Mouse (Mus musculus): ENCODE results near the gene Tut7. TPM values are rescaled to one million over a fixed set of nuclear protein-coding genes. Genes with fewer than 3 reads are reported as not detected.

The Tut7 gene
- polyA plus RNA-seq (2014; fragmentation: Nextera tagmentation; extraction: Ambion mirVana) = 40.1 and 45.1 TPM in 2 replicates

DNA sequence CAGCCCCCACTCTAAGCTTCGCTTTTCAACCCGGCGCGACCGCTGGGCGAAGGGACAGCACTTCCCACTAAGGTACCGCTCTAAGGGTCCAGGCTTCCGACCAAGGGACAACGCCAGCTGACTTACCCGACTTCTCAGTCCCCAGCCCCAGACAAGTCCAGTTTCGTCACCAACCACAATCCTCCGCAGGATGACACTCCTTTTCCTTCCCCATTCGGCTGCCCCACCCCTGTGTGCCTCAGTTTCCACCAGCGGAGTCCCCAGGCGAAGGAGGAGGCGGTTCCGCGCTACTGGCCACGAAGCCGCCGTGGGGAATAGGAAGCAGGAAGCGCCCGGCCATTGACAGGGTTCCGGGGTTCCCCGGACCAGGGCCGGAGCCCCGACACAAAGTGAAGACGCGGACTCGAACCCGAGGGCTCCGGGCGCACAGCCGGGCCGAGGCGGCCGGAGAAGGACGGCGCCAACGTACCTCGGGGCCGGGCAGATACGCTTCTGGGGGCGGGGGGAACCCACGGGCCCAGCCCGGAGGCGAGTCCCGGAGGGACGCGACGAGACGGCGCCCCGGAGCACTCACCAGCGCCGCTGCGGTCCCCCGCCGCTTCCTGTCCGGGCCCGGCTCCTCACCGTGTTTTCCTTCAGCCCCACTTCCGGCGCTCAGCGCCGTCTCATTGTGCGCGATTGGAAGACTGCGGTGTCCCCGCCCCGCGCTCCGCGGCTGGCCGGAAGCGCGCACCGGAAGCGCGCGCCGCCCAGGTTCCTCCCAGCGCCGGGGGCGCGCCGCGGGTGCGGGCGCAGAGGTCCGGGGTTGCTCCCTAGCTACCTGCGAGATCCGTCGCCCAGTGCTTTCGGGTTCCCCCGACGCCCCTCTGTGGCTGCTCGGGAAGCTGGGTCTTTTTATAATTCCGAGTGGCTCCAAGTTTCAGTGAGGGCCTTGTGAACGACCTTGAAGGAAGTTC, at the start of gene Tut7:
Gene Tut7 (minus strand): TSS at position 641 of the 956 bp plus-strand sequence.
- Histone ChIP-seq H3K27ac (ENCODE audit: low read depth, low read length) (peak within 1 kb of the TSS; percentile 94), H3K9ac (ENCODE audit: low read depth, low read length) (peak within 1 kb of the TSS; percentile 92), H3K36me3 (ENCODE audit: control insufficient read depth, insufficient read depth, low read length) (no peaks in the 10 kb centered on the region), H3K4me2 (peak within 1 kb of the TSS; percentile 73), H3K9me3 (replicated peaks; ENCODE audit: control insufficient read depth, low read length) (no peaks in the 10 kb centered on the region), H3K27me3 (ENCODE audit: control insufficient read depth, insufficient read depth, low read length) (no peaks in the 10 kb centered on the region), H3K4me1 (ENCODE audit: control insufficient read depth, insufficient read depth, low read length) (peaks cover 14% of the 10 kb centered on the region; the same call in 1 of the 2 replicates), H3K4me3 (ENCODE audit: low read depth, low read length) (peak within 1 kb of the TSS; percentile 95)
- peak; percentile 96 for ATAC-seq (replicated peaks; ENCODE audit: insufficient number of reproducible peaks, low FRiP score, low TSS enrichment)
- 1% methylated on average over 99 of the region's 100 CpGs for WGBS (ENCODE audit: insufficient replicate concordance)

DNA sequence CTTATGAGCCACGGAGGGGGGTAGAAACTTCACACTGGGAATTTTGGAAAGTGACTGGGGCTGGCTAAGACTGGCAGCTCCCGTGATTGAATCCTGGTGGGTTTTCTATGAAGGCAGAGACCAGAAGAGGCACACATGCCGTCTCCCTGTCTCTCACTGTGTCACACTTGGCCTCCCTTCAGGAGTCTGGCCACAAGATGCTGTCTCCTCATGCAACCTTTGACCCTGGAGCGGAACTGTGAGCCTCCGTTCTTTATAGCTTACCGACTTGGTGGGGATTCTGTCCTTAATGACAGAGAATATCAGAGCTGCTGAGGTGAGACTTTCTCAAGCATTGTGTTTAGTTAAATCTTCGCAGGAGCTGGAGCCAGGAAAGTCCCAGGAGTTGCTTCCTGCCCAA, 49.5 kb upstream of the Tut7 start:
- H3K27ac ChIP-seq (ENCODE audit: low read depth, low read length) = no peak overlapping the region
- no peak overlapping the region for H3K4me2 ChIP-seq
- no peak for ATAC-seq (replicated peaks; ENCODE audit: insufficient number of reproducible peaks, low FRiP score, low TSS enrichment)
- no peaks in the 10 kb centered on the region for H3K36me3 ChIP-seq (ENCODE audit: control insufficient read depth, insufficient read depth, low read length)
- 76% methylated on average over 7 of the region's 7 CpGs for whole genome bisulfite sequencing (ENCODE audit: insufficient replicate concordance)
- no peak overlapping the region for H3K4me3 ChIP-seq (ENCODE audit: low read depth, low read length)
- H3K4me1 ChIP-seq (ENCODE audit: control insufficient read depth, insufficient read depth, low read length) = no peaks in the 10 kb centered on the region
- H3K9me3 ChIP-seq (replicated peaks; ENCODE audit: control insufficient read depth, low read length) = no peaks in the 10 kb centered on the region
- H3K9ac ChIP-seq (ENCODE audit: low read depth, low read length) = no peak overlapping the region
- no peaks in the 10 kb centered on the region for H3K27me3 ChIP-seq (ENCODE audit: control insufficient read depth, insufficient read depth, low read length)

DNA sequence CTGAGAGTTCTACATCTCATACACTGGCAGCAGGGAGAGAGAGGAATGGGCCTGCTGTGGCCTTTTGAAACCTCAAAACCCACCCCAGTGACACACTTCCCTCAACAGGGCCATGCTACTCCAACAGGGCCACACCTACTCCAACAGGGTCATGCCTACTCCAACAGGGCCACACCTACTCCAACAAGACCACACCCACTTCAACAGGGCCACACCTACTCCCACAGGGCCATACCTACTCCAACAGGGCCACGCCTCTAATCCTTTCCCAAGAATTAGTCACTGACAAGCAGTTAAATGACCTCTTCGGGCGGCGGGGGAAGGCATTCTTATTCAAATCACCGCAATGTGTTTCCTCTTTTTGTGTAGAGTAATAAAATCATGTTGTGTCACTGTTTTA, 47.1 kb upstream of the Tut7 start:
- Histone ChIP-seq H3K4me2 (no peak overlapping the region), H3K4me1 (ENCODE audit: control insufficient read depth, insufficient read depth, low read length) (no peaks in the 10 kb centered on the region), H3K4me3 (ENCODE audit: low read depth, low read length) (no peak overlapping the region), H3K27me3 (ENCODE audit: control insufficient read depth, insufficient read depth, low read length) (no peaks in the 10 kb centered on the region), H3K27ac (ENCODE audit: low read depth, low read length) (no peak overlapping the region), H3K9me3 (replicated peaks; ENCODE audit: control insufficient read depth, low read length) (no peaks in the 10 kb centered on the region), H3K9ac (ENCODE audit: low read depth, low read length) (no peak overlapping the region), H3K36me3 (ENCODE audit: control insufficient read depth, insufficient read depth, low read length) (no peaks in the 10 kb centered on the region)
- WGBS (ENCODE audit: insufficient replicate concordance) = 85% methylated on average over 5 of the region's 5 CpGs
- no peak for ATAC-seq (replicated peaks; ENCODE audit: insufficient number of reproducible peaks, low FRiP score, low TSS enrichment)

DNA sequence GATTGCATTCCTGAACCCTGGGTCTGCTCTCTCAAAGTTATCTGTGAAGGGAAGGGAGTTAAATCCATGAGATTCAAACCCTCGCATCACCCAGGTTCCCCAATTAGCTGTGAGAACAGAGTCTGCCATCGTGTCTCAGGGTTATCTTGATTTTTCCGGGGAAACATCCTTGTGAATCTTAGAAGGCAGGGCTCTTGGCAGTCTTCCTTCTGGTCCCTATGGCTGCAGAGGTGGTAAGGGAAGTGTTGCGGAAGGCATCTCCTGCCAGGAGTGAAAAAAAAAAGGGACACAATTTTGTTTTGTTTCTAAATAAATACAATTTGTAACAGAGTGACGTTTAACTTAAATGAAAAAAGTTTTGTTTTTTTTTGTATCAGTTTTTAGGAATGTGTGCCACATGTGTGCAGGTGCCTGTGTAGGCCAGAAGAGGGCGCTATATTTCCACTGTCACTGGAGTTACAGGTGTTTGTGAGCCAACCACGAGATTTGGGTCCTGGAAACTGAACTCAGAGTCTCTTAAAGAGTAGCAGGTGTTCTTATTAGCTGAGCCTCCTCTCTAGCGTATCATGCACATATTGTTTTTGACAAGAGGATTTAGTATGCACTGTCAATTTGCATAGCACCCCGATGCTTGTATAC, 45.2 kb upstream of the Tut7 start:
- WGBS (ENCODE audit: insufficient replicate concordance) = 61% methylated on average over 9 of the region's 9 CpGs
- ATAC-seq (replicated peaks; ENCODE audit: insufficient number of reproducible peaks, low FRiP score, low TSS enrichment) = no peak

DNA sequence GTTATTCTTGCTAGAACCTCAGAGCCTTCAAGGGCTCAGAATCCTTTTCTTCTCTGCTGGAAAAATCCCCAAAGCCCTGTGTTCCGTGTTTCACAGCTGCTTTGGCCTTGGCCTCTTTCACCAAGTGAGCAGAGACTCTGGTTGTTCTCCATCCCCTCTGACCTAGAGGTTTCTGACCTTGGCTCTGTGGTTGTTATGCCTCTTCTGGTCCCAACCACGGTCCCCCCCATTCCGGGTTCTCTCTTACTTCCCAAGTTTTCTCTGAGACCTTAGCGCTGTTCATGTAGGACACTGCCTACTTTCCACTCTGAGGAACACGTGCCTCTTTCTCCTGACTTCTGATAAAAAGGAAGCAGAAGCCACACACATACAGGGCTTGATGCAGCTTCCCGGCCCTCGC, 44.2 kb upstream of the Tut7 start:
- 72% methylated on average over 7 of the region's 7 CpGs for WGBS (ENCODE audit: insufficient replicate concordance)
- ATAC-seq (replicated peaks; ENCODE audit: insufficient number of reproducible peaks, low FRiP score, low TSS enrichment) = no peak
- Histone ChIP-seq H3K36me3 (ENCODE audit: control insufficient read depth, insufficient read depth, low read length) (no peaks in the 10 kb centered on the region), H3K4me1 (ENCODE audit: control insufficient read depth, insufficient read depth, low read length) (no peaks in the 10 kb centered on the region), H3K27ac (ENCODE audit: low read depth, low read length) (no peak overlapping the region), H3K4me2 (no peak overlapping the region), H3K9ac (ENCODE audit: low read depth, low read length) (no peak overlapping the region), H3K9me3 (replicated peaks; ENCODE audit: control insufficient read depth, low read length) (no peaks in the 10 kb centered on the region), H3K27me3 (ENCODE audit: control insufficient read depth, insufficient read depth, low read length) (no peaks in the 10 kb centered on the region), H3K4me3 (ENCODE audit: low read depth, low read length) (no peak overlapping the region)

More for the DNA sequence above, 45.2 kb upstream of the Tut7 start:
- no peak overlapping the region for H3K9ac ChIP-seq (ENCODE audit: low read depth, low read length)
- H3K9me3 ChIP-seq (replicated peaks; ENCODE audit: control insufficient read depth, low read length) = no peaks in the 10 kb centered on the region
- H3K4me2 ChIP-seq = no peak overlapping the region
- no peak overlapping the region for H3K4me3 ChIP-seq (ENCODE audit: low read depth, low read length)
- H3K27ac ChIP-seq (ENCODE audit: low read depth, low read length) = no peak overlapping the region
- no peaks in the 10 kb centered on the region for H3K36me3 ChIP-seq (ENCODE audit: control insufficient read depth, insufficient read depth, low read length)
- H3K4me1 ChIP-seq (ENCODE audit: control insufficient read depth, insufficient read depth, low read length) = no peaks in the 10 kb centered on the region
- H3K27me3 ChIP-seq (ENCODE audit: control insufficient read depth, insufficient read depth, low read length) = no peaks in the 10 kb centered on the region

DNA sequence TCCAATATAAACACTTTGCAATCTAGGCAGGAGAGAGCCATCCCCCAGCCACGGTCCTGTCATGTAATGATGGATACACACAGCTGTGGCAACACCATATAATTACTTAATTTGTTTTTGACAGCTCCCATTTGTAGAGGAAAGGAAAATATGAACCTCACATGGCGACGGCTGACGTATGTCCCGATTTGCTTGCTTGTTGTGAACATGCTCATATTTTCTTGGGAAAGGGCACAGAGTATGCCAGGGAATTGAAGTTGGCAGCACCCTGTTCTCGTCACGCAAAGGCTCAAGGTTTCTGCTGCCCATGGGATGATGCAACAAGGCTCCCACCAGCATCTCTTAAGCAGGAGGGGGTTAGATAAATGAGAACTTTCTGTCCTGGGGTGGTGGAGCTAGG, 36.6 kb upstream of the Tut7 start:
- Histone ChIP-seq H3K9ac (ENCODE audit: low read depth, low read length) (no peak overlapping the region), H3K4me2 (no peak overlapping the region), H3K27ac (ENCODE audit: low read depth, low read length) (no peak overlapping the region), H3K27me3 (ENCODE audit: control insufficient read depth, insufficient read depth, low read length) (peaks cover 5% of the 10 kb centered on the region), H3K9me3 (replicated peaks; ENCODE audit: control insufficient read depth, low read length) (no peaks in the 10 kb centered on the region), H3K36me3 (ENCODE audit: control insufficient read depth, insufficient read depth, low read length) (no peaks in the 10 kb centered on the region), H3K4me1 (ENCODE audit: control insufficient read depth, insufficient read depth, low read length) (no peaks in the 10 kb centered on the region), H3K4me3 (ENCODE audit: low read depth, low read length) (no peak overlapping the region)
- 83% methylated on average over 7 of the region's 7 CpGs for WGBS (ENCODE audit: insufficient replicate concordance)
- no peak for ATAC-seq (replicated peaks; ENCODE audit: insufficient number of reproducible peaks, low FRiP score, low TSS enrichment)

DNA sequence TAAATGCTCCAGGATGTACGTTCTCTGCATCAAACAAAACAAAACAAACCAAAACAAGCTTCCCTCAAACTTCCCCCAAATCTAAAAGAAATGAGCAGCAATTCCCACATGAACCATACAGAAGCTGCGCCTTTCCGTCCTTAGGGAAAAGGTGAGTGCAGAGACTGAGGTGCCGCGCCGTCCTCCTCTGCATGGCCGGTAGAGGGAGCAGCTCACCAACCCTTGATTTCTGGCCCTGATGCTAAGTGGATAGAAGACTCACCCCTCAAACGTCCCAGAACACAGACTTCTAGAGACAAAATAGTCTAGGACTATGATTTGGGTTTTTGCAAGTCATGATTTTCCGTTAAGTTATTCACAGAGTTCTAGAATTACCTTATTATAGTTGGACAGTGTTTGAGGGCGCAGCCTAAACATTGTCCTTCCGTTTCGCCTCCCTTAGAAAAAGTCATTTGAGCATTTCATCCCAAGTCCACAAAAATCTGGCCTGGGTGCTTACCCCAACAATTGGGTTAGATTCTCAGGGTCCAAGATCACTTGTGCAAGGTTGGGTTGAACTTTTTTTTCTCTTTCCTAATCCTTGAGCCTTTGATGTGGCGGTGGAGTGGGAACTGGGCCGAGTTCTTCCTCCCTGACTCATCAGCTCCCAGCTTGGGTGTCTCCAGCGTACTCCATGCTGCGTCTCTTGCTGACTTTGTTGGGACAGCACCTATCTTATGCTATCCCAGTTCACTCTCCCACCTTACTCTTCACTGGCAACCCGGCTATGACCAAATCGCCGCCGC, 33.5 kb upstream of the Tut7 start:
- ATAC-seq (replicated peaks; ENCODE audit: insufficient number of reproducible peaks, low FRiP score, low TSS enrichment) = no peak

DNA sequence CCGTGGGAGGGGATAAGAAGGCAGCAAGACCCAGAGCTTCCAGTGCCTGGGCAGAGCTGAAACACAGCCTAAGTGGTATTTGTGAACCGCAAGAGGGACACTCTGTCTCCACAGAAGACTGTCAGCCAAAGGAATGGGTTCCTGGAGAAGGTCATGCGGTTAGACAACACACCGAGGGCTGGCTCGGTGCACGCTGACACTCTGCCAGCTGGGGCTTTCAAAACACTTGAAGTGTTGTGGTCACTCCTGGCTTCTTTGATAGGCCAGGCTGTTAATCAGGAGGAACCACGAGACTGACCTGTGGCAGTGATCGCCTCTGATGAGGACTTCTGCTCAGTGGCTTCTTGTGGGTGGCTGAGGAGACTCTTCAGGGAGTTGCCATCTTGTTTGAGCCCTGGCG, 30.5 kb upstream of the Tut7 start:
- 42% methylated on average over 9 of the region's 9 CpGs for WGBS (ENCODE audit: insufficient replicate concordance)
- no peak overlapping the region for H3K4me2 ChIP-seq
- H3K9me3 ChIP-seq (replicated peaks; ENCODE audit: control insufficient read depth, low read length) = no peaks in the 10 kb centered on the region
- no peak overlapping the region for H3K27ac ChIP-seq (ENCODE audit: low read depth, low read length)
- no peak overlapping the region for H3K4me3 ChIP-seq (ENCODE audit: low read depth, low read length)
- peaks cover 4% of the 10 kb centered on the region; the same call in 1 of the 2 replicates for H3K4me1 ChIP-seq (ENCODE audit: control insufficient read depth, insufficient read depth, low read length)
- no peak for ATAC-seq (replicated peaks; ENCODE audit: insufficient number of reproducible peaks, low FRiP score, low TSS enrichment)
- peaks cover 5% of the 10 kb centered on the region for H3K27me3 ChIP-seq (ENCODE audit: control insufficient read depth, insufficient read depth, low read length)
- no peaks in the 10 kb centered on the region for H3K36me3 ChIP-seq (ENCODE audit: control insufficient read depth, insufficient read depth, low read length)
- no peak overlapping the region for H3K9ac ChIP-seq (ENCODE audit: low read depth, low read length)

More for the DNA sequence above, 33.5 kb upstream of the Tut7 start:
- no peak overlapping the region for H3K4me2 ChIP-seq
- no peaks in the 10 kb centered on the region for H3K4me1 ChIP-seq (ENCODE audit: control insufficient read depth, insufficient read depth, low read length)
- H3K27me3 ChIP-seq (ENCODE audit: control insufficient read depth, insufficient read depth, low read length) = peaks cover 5% of the 10 kb centered on the region
- no peak overlapping the region for H3K27ac ChIP-seq (ENCODE audit: low read depth, low read length)
- 49% methylated on average over 20 of the region's 20 CpGs for WGBS (ENCODE audit: insufficient replicate concordance)
- no peaks in the 10 kb centered on the region for H3K36me3 ChIP-seq (ENCODE audit: control insufficient read depth, insufficient read depth, low read length)
- H3K9me3 ChIP-seq (replicated peaks; ENCODE audit: control insufficient read depth, low read length) = no peaks in the 10 kb centered on the region
- no peak overlapping the region for H3K9ac ChIP-seq (ENCODE audit: low read depth, low read length)
- H3K4me3 ChIP-seq (ENCODE audit: low read depth, low read length) = no peak overlapping the region
